Mouse (Mus musculus) hindbrain, embryonic 11.5 days (tissue): ENCODE data around the gene Gm48552. TPM values are rescaled to one million over a fixed set of nuclear protein-coding genes. Genes with fewer than 3 reads are reported as not detected.

Experiments used
- ATAC-seq: fragments of 200-750 bp; cut with Nextera tagmentation; 2 replicates; pipeline ENCODE4 v1.8.0; 2017; ENCODE audit warnings: mild to moderate bottlenecking, moderate TSS enrichment, moderate library complexity; ENCODE audit not compliant: low FRiP score
- DNase-seq: peaks from one replicate; pipeline ENCODE4 v3.0.0-alpha.2; 2015; ENCODE audit warnings: low spot score
- H3K27ac ChIP-seq: fragments of 300-500 bp; sonication (generic); 2 replicates; pipeline ENCODE4 v1.5.1; 2014; ENCODE audit warnings: mild to moderate bottlenecking, low read depth, low read length
- H3K27me3 ChIP-seq: fragments of 300-500 bp; sonication (generic); 2 replicates; pipeline ENCODE4 v1.6.1; 2014; ENCODE audit warnings: mild to moderate bottlenecking, low read length, moderate library complexity, mixed read lengths; ENCODE audit not compliant: control insufficient read depth, insufficient read depth
- H3K36me3 ChIP-seq: fragments of 300-500 bp; sonication (generic); 2 replicates; pipeline ENCODE4 v1.6.1; 2014; ENCODE audit warnings: mild to moderate bottlenecking, low read length, moderate library complexity, mixed read lengths; ENCODE audit not compliant: control insufficient read depth, insufficient read depth
- H3K4me1 ChIP-seq: fragments of 300-500 bp; sonication (generic); replicated peaks from 2 replicates; pipeline ENCODE4 v1.6.1; 2014; ENCODE audit warnings: low read length, mixed read lengths; ENCODE audit not compliant: control insufficient read depth, insufficient read depth
- H3K4me2 ChIP-seq: fragments of 300-500 bp; sonication (generic); replicated peaks from 2 replicates; pipeline ENCODE4 v1.6.1; 2014; ENCODE audit warnings: mild to moderate bottlenecking, low read depth, low read length
- H3K4me3 ChIP-seq: fragments of 300-500 bp; sonication (generic); 2 replicates; pipeline ENCODE4 v1.5.1; 2014; ENCODE audit warnings: low read depth, low read length
- H3K9ac ChIP-seq: fragments of 300-500 bp; sonication (generic); 2 replicates; pipeline ENCODE4 v1.6.1; 2014; ENCODE audit warnings: low read depth, low read length
- H3K9me3 ChIP-seq: fragments of 300-500 bp; sonication (generic); 2 replicates; pipeline ENCODE4 v1.6.1; 2016; ENCODE audit warnings: low read length; ENCODE audit not compliant: control insufficient read depth
- WGBS: fragments of 180-500 bp; shearing (Covaris S2); extraction: QIAGEN DNeasy Blood & Tissue Kit; methylation state at CpG from one replicate; pipeline ENCODE4 v1.1.7; 2014; 5-methylcytosine and 5-hydroxymethylcytosine counted together
- polyA plus RNA-seq: library from polyadenylated mRNA; unstranded; fragments of >200 nt; fragmentation: Nextera tagmentation; extraction: Ambion mirVana; gene quantifications from 2 replicates; pipeline ENCODE4 v1.2.1, GENCODE M21; 2014

Gene Gm48552
- polyA plus RNA-seq, 1 experiment from 2014 or later, result 0.49 TPM

- H3K27ac ChIP-seq, result no peak overlapping the region
- no peak for DNase-seq
- H3K9me3 ChIP-seq, result no peaks in the 10 kb centered on the region
- H3K9ac ChIP-seq, result no peak overlapping the region; the same call in 1 of the 2 replicates
- peaks cover 60% of the 10 kb centered on the region for H3K27me3 ChIP-seq
- no peak for ATAC-seq
- peaks cover 2% of the 10 kb centered on the region for H3K4me1 ChIP-seq
- H3K4me3 ChIP-seq, result peak overlapping the region; percentile 26
- no peaks in the 10 kb centered on the region for H3K36me3 ChIP-seq
- WGBS, result under 1% methylated on average over 28 of the region's 38 CpGs
- H3K4me2 ChIP-seq, result peak overlapping the region; percentile 39
Observed at GRCm38 (mm10) chr10:81426897-81427296, 38.1 kb downstream of the Gm48552 start.

GRCm38 (mm10) chr10:81427327-81427726 is 38.5 kb downstream of the Gm48552 start:
- WGBS, result 36% methylated on average over 3 of the region's 3 CpGs
- H3K4me3 ChIP-seq, result no peak overlapping the region; the same call in 1 of the 2 replicates
- no peak overlapping the region for H3K27ac ChIP-seq
- H3K27me3 ChIP-seq, result peaks cover 61% of the 10 kb centered on the region
- no peak overlapping the region for H3K4me2 ChIP-seq
- H3K36me3 ChIP-seq, result no peaks in the 10 kb centered on the region
- H3K9ac ChIP-seq, result no peak overlapping the region
- no peak for DNase-seq
- no peak for ATAC-seq
- H3K4me1 ChIP-seq, result peaks cover 2% of the 10 kb centered on the region
- H3K9me3 ChIP-seq, result no peaks in the 10 kb centered on the region

- H3K4me1 ChIP-seq, result peaks cover 2% of the 10 kb centered on the region
- WGBS, result 72% methylated on average over 8 of the region's 8 CpGs
- no peak overlapping the region for H3K4me2 ChIP-seq
- no peaks in the 10 kb centered on the region for H3K9me3 ChIP-seq
- no peak overlapping the region for H3K4me3 ChIP-seq
- H3K36me3 ChIP-seq, result no peaks in the 10 kb centered on the region
- ATAC-seq, result no peak
- no peak for DNase-seq
- peaks cover 62% of the 10 kb centered on the region for H3K27me3 ChIP-seq
- H3K9ac ChIP-seq, result no peak overlapping the region
- H3K27ac ChIP-seq, result no peak overlapping the region
Observed at GRCm38 (mm10) chr10:81427804-81428506, 39.1 kb downstream of the Gm48552 start.

- Histone ChIP-seq H3K4me2 (no peak overlapping the region), H3K36me3 (no peaks in the 10 kb centered on the region), H3K27ac (no peak overlapping the region), H3K4me1 (peaks cover 2% of the 10 kb centered on the region), H3K27me3 (peaks cover 62% of the 10 kb centered on the region), H3K4me3 (no peak overlapping the region), H3K9me3 (no peaks in the 10 kb centered on the region), H3K9ac (no peak overlapping the region)
- ATAC-seq, result no peak
- 91% methylated on average over 7 of the region's 7 CpGs for WGBS
- no peak for DNase-seq
Observed at GRCm38 (mm10) chr10:81428507-81428870, 39.7 kb downstream of the Gm48552 start.

- DNase-seq, result no peak
Observed at GRCm38 (mm10) chr10:81429092-81429491, 40.3 kb downstream of the Gm48552 start.

GRCm38 (mm10) chr10:81429605-81430061 is 40.8 kb downstream of the Gm48552 start:
- 1% methylated on average over 20 of the region's 20 CpGs for WGBS
- Histone ChIP-seq H3K36me3 (no peaks in the 10 kb centered on the region), H3K4me1 (peaks cover 2% of the 10 kb centered on the region), H3K9ac (peak overlapping the region; percentile 90), H3K9me3 (no peaks in the 10 kb centered on the region), H3K4me2 (peak overlapping the region; percentile 93), H3K4me3 (peak overlapping the region; percentile 81), H3K27me3 (peaks cover 55% of the 10 kb centered on the region), H3K27ac (peak overlapping the region; percentile 88)
- DNase-seq, result peak; percentile 79
- peak; percentile 25 for ATAC-seq

More at GRCm38 (mm10) chr10:81429092-81429491, 40.3 kb downstream of the Gm48552 start:
- H3K27me3 ChIP-seq, result peaks cover 60% of the 10 kb centered on the region
- no peaks in the 10 kb centered on the region for H3K36me3 ChIP-seq
- no peak overlapping the region; the same call in 1 of the 2 replicates for H3K4me2 ChIP-seq
- no peak overlapping the region for H3K27ac ChIP-seq
- H3K4me1 ChIP-seq, result peaks cover 2% of the 10 kb centered on the region
- no peaks in the 10 kb centered on the region for H3K9me3 ChIP-seq
- H3K4me3 ChIP-seq, result no peak overlapping the region
- WGBS, result 22% methylated on average over 2 of the region's 2 CpGs
- no peak for ATAC-seq
- no peak overlapping the region; the same call in 1 of the 2 replicates for H3K9ac ChIP-seq

GRCm38 (mm10) chr10:81430141-81430830 is 41.5 kb downstream of the Gm48552 start:
- 0% methylated on average over 20 of the region's 89 CpGs for WGBS
- Histone ChIP-seq H3K27ac (peak overlapping the region; percentile 88), H3K9me3 (no peaks in the 10 kb centered on the region), H3K4me2 (peak overlapping the region; percentile 93), H3K36me3 (no peaks in the 10 kb centered on the region), H3K4me1 (peaks cover 2% of the 10 kb centered on the region), H3K9ac (peak overlapping the region; percentile 90), H3K4me3 (peak overlapping the region; percentile 81), H3K27me3 (peaks cover 48% of the 10 kb centered on the region)
- DNase-seq (peak; percentile 86), ATAC-seq (peak; percentile 31; the same call in 1 of the 2 replicates)

- Histone ChIP-seq H3K4me2 (peak overlapping the region; percentile 93), H3K36me3 (no peaks in the 10 kb centered on the region), H3K27ac (peak overlapping the region; percentile 88), H3K9me3 (no peaks in the 10 kb centered on the region), H3K9ac (peak overlapping the region; percentile 90), H3K27me3 (peaks cover 41% of the 10 kb centered on the region), H3K4me1 (peaks cover 2% of the 10 kb centered on the region), H3K4me3 (peak overlapping the region; percentile 81)
- peak; percentile 12; the same call in 1 of the 2 replicates for ATAC-seq
- WGBS, result 2% methylated on average over 44 of the region's 70 CpGs
- DNase-seq, result peak; percentile 53
Observed at GRCm38 (mm10) chr10:81430831-81431525, 42.2 kb downstream of the Gm48552 start.
